Mouse (Mus musculus): ENCODE data around the gene Pcna.
"Not testable (repeated sequence)": the region's sequence is repeated elsewhere in the genome, so short reads cannot be mapped to it uniquely, and the experiment has no call there.

DNA sequence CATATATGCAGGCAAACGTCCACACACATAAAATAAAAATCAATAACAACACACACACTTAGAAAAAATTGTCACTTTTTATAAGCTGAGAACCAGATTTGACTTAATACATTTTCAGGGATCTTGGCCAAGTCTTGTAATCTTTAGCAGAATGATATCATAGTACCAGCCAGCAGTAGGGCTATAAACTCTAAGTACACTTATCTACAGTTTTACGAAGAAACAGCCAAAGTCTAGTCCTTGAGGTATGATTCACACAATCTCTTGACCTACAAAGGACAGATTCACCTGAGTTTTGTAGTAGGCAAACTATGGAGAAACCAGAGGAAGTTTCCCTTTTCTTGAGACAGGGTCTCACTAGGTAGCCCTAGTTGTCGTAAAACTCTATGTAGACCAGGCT, 13.7 kb downstream of the Pcna start:
- TF ChIP-seq POLR2A, CTCF (IDR thresholded peaks at IDR 0.05; ENCODE audit: insufficient read depth, low read depth, low read length): not testable (repeated sequence)

Measured in olfactory bulb, adult 2 months (tissue).